9 mouse cellular contexts compared by ENCODE assay signal in the genomic region with DNA sequence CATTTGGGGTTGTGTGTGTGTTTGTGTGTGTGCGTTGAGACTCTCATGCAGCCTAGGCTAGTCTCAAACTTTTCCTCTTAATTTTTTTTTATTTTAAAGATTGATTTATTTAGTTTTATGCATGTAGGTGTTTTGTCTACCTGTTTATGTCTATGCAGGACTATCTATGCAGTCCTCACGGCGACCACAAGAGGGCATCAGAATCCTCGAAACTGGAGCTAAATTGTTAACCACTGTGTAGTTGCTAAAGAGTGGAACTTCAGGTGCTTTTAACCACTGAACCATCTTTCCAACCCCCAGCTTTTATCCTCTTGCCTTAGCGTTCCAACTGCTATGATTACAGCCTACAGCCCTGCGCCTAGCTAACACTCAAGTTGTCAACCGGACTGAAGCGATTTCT. TPM values are rescaled to one million over a fixed set of nuclear protein-coding genes. Genes with fewer than 3 reads are reported as not detected.
DNase-seq lines count a peak whose midpoint lies in the region; ATAC-seq and TF ChIP-seq lines count a peak whose summit lies in the region.
"Had no signal": no experiment of that assay in that cellular context is flagged by ENCODE, and none has a peak within 500 bp of the region (broad histone marks: within the 10 kb centered on the region; RNA-seq: fewer than 3 reads in every experiment).

No protein-coding gene starts in this region.

- in situ Hi-C loops in Patski (cut with MboI; ENCODE audit: low pct_unique_long_range_greater_than_20kb): no loop called here

- 53% methylated on average over 8 of the region's 8 CpGs for WGBS in midbrain, embryonic 10.5 days

- CTCF ChIA-PET in Patski (lab: Charles Lee): interaction anchor here (0.6 to 2.1 kb wide), 10 partner anchors 14 to 118 kb away, joined by 3 to 12 read pairs (median 4); no protein-coding TSS in a partner anchor

- H3K36me3 ChIP-seq in midbrain, embryonic 10.5 days: no peaks in the 10 kb centered on the region
- no peaks in the 10 kb centered on the region for H3K36me3 ChIP-seq in splenic B cell, adult 2 months (ENCODE audit: control insufficient read depth, insufficient read depth, low read length, poor library complexity, severe bottlenecking)

- peak; percentile 83 for TF ChIP-seq CTCF in Patski (IDR thresholded peaks at IDR 0.05)

- no peaks in the 10 kb centered on the region for H3K27me3 ChIP-seq in Patski
- H3K27me3 ChIP-seq in midbrain, embryonic 10.5 days (ENCODE audit: low read depth, poor library complexity, severe bottlenecking): no peaks in the 10 kb centered on the region
- no peaks in the 10 kb centered on the region for H3K27me3 ChIP-seq in splenic B cell, adult 2 months (ENCODE audit: control insufficient read depth, insufficient read depth, low read length, poor library complexity, severe bottlenecking)

- no peak overlapping the region for H3K27ac ChIP-seq in midbrain, embryonic 10.5 days (replicated peaks)

- H3K9me3 ChIP-seq in midbrain, embryonic 10.5 days (replicated peaks): no peaks in the 10 kb centered on the region; the same call in 1 of the 2 replicates

- peak; percentile 17 for DNase-seq in Patski (ENCODE audit: low read depth, low spot score)
- DNase-seq in embryo, embryonic 11 days: peak; percentile 43
- DNase-seq in heart, postnatal 14 days: peak; percentile 50 to 71
- peak; percentile 37 to 60 for DNase-seq in layer of hippocampus, postnatal 36 days
- peak; percentile 55 for DNase-seq in midbrain, embryonic 10.5 days (ENCODE audit: low spot score)
- DNase-seq in splenic B cell, adult 2 months (ENCODE audit: low read depth, low spot score): peak; percentile 57

- no peak overlapping the region for H3K4me3 ChIP-seq in midbrain, embryonic 10.5 days

- intact Hi-C loops in heart, postnatal 14 days (cut with DNase I): loop anchor here (1.0 kb wide), 1 partner anchor 88 kb away; no protein-coding TSS in a partner anchor

- peak; percentile 39 for ATAC-seq in CD4-positive, CD25-positive, alpha-beta regulatory T cell, adult 4 months
- peak; percentile 89 for ATAC-seq in Patski

- POLR2A ChIA-PET in Patski (lab: Charles Lee): interaction anchor here (0.7 kb wide), 1 partner anchor 16 kb away, joined by 3 read pairs; no protein-coding TSS in a partner anchor

- no peaks in the 10 kb centered on the region for H3K4me1 ChIP-seq in midbrain, embryonic 10.5 days

RNA-seq across cellular contexts. Expression of a gene that starts 4.1 kb away (rescaled TPM):
- polyA plus RNA-seq in CD4-positive, CD25-positive, alpha-beta regulatory T cell, adult 4 months (2017; shearing (Covaris generic)): not detected
- polyA plus RNA-seq in Patski (2021): 0.35 TPM
- not detected for total RNA-seq in heart, postnatal 14 days (2021)
- total RNA-seq in layer of hippocampus, postnatal 36 days (2021): not detected
- not detected in 2 replicates for polyA plus RNA-seq in midbrain, embryonic 10.5 days (2016; fragmentation: Nextera tagmentation; extraction: Ambion mirVana)
- polyA plus RNA-seq: heart, embryonic 16.5 days; stomach, embryonic 16.5 days had no signal

RNA-seq across cellular contexts. Expression of a gene that starts 4.2 kb away (rescaled TPM):
- not detected for polyA plus RNA-seq in CD4-positive, CD25-positive, alpha-beta regulatory T cell, adult 4 months (2017; shearing (Covaris generic))
- 1.8 TPM for polyA plus RNA-seq in Patski (2021)
- not detected for total RNA-seq in heart, postnatal 14 days (2021)
- total RNA-seq in layer of hippocampus, postnatal 36 days (2021): not detected
- 0.07 TPM in 1 of 2 replicates, not detected in the other for polyA plus RNA-seq in midbrain, embryonic 10.5 days (2016; fragmentation: Nextera tagmentation; extraction: Ambion mirVana)

RNA-seq across cellular contexts. Expression of a gene that starts 14.7 kb away (rescaled TPM):
- polyA plus RNA-seq in CD4-positive, CD25-positive, alpha-beta regulatory T cell, adult 4 months (2017; shearing (Covaris generic)): not detected
- 59.2 TPM for polyA plus RNA-seq in Patski (2021)
- total RNA-seq in heart, postnatal 14 days (2021): not detected
- total RNA-seq in layer of hippocampus, postnatal 36 days (2021): not detected
- polyA plus RNA-seq in midbrain, embryonic 10.5 days (2016; fragmentation: Nextera tagmentation; extraction: Ambion mirVana): 1.5 and 1.6 TPM in 2 replicates

RNA-seq across cellular contexts. Expression of a gene that starts 34.9 kb away (rescaled TPM):
- not detected for polyA plus RNA-seq in CD4-positive, CD25-positive, alpha-beta regulatory T cell, adult 4 months (2017; shearing (Covaris generic))
- 0.15 TPM for polyA plus RNA-seq in Patski (2021)
- not detected for total RNA-seq in heart, postnatal 14 days (2021)
- total RNA-seq in layer of hippocampus, postnatal 36 days (2021): not detected
- polyA plus RNA-seq in midbrain, embryonic 10.5 days (2016; fragmentation: Nextera tagmentation; extraction: Ambion mirVana): not detected in 2 replicates
- polyA plus RNA-seq: heart, embryonic 16.5 days; stomach, embryonic 16.5 days had no signal

RNA-seq across cellular contexts. Expression of a gene that starts 52.3 kb away (rescaled TPM):
- polyA plus RNA-seq in CD4-positive, CD25-positive, alpha-beta regulatory T cell, adult 4 months (2017; shearing (Covaris generic)): not detected
- polyA plus RNA-seq in Patski (2021): not detected
- total RNA-seq in heart, postnatal 14 days (2021): not detected
- not detected for total RNA-seq in layer of hippocampus, postnatal 36 days (2021)
- not detected in 2 replicates for polyA plus RNA-seq in midbrain, embryonic 10.5 days (2016; fragmentation: Nextera tagmentation; extraction: Ambion mirVana)
- polyA plus RNA-seq: heart, embryonic 16.5 days; stomach, embryonic 16.5 days had no signal

Comparison
In these comparisons a context has a peak if more than half of its experiments do, and no peak if none do; other contexts are left out.
1. RNA of a gene that starts 14.7 kb away (polyA plus RNA-seq): 59.2 TPM in Patski (single experiment); 1.5 to 1.6 TPM in midbrain, embryonic 10.5 days and not detected in CD4-positive, CD25-positive, alpha-beta regulatory T cell, adult 4 months; every median in the first group is over 10 times any median in the second.
2. Peak in every context shown above with its lines, with median percentiles within 50 percentile points of each other: DNase-seq.